Mouse (Mus musculus) CH12.LX (cell line): ENCODE measurements around the gene Col20a1. TPM values are rescaled to one million over a fixed set of nuclear protein-coding genes. Genes with fewer than 3 reads are reported as not detected.

Source experiments
- DNase-seq: peaks from one replicate; pipeline ENCODE4 v3.0.0-alpha.2; 2013; ENCODE audit errors: extremely low read depth
- H3K27ac ChIP-seq: 2 replicates; pipeline ENCODE4 v1.5.1; 2012; ENCODE audit warnings: low read depth, mild to moderate bottlenecking, control low read depth, moderate library complexity; ENCODE audit not compliant: insufficient read depth
- H3K27me3 ChIP-seq: replicated peaks from 2 replicates; pipeline ENCODE3; 2012; ENCODE audit warnings: inconsistent platforms
- H3K36me3 ChIP-seq, 2 experiments: replicated peaks in 1 of 2; 2 replicates each; pipeline versions ENCODE3 to v1.6.1; 2012; ENCODE audit warnings: inconsistent platforms in 1 of 2, low read length in 1 of 2, mild to moderate bottlenecking in 1 of 2, mixed read lengths in 1 of 2, moderate library complexity in 1 of 2; ENCODE audit not compliant: control insufficient read depth in 1 of 2, insufficient read depth in 1 of 2
- H3K4me1 ChIP-seq, 2 experiments: 2 replicates each; pipeline ENCODE4 v1.6.1; 2012; ENCODE audit warnings: inconsistent platforms in 1 of 2, moderate library complexity in 1 of 2; ENCODE audit not compliant: insufficient read depth in 2 of 2, control insufficient read depth in 1 of 2
- H3K4me2 ChIP-seq: 2 replicates; pipeline ENCODE4 v1.6.1; 2012; ENCODE audit warnings: low read depth, mild to moderate bottlenecking, control low read depth; ENCODE audit not compliant: poor library complexity, insufficient read depth, severe bottlenecking
- H3K4me3 ChIP-seq, 3 experiments: fragments of 150-350 bp in 1 of 3; sonication (generic) in 1 of 3; replicated peaks in 1 of 3; 2 replicates each; pipeline versions ENCODE3 to v1.5.1; 2011 to 2012; ENCODE audit warnings: low read depth in 2 of 3, low read length in 2 of 3, mild to moderate bottlenecking in 2 of 3, moderate library complexity in 2 of 3, control low read depth in 1 of 3, improper control_type of control experiment in 1 of 3, inconsistent platforms in 1 of 3, mixed read lengths in 1 of 3; ENCODE audit not compliant: poor library complexity in 1 of 3
- H3K79me2 ChIP-seq: replicated peaks from 2 replicates; pipeline ENCODE4 v1.6.1; 2012; ENCODE audit warnings: mild to moderate bottlenecking, moderate library complexity; ENCODE audit not compliant: control insufficient read depth, poor library complexity, insufficient read depth, severe bottlenecking; ENCODE audit errors: extremely low read depth
- H3K9ac ChIP-seq: 2 replicates; pipeline ENCODE4 v1.6.1; 2012; ENCODE audit warnings: low read depth, mild to moderate bottlenecking, control low read depth, moderate library complexity; ENCODE audit not compliant: insufficient read depth
- H3K9me3 ChIP-seq: replicated peaks from 2 replicates; pipeline ENCODE3; 2012; ENCODE audit warnings: low read length, inconsistent platforms, mixed read lengths
- CHD1 ChIP-seq: IDR thresholded peaks from 2 replicates; pipeline ENCODE4 v1.6.1; 2012; ENCODE audit warnings: low read depth, low read length, improper control_type of control experiment, inconsistent platforms
- CHD2 ChIP-seq: IDR thresholded peaks from 2 replicates; pipeline ENCODE4 v1.6.1; 2011; ENCODE audit warnings: low read length, improper control_type of control experiment
- CTCF ChIP-seq, 2 experiments: IDR thresholded peaks in 1 of 2; conservative IDR thresholded peaks in 1 of 2; 2 replicates each; pipeline ENCODE4 v1.5.1; 2011 to 2012; ENCODE audit warnings: low read depth in 2 of 2, low read length in 2 of 2, improper control_type of control experiment in 1 of 2, inconsistent platforms in 1 of 2, mild to moderate bottlenecking in 1 of 2, moderate library complexity in 1 of 2
- ELF1 ChIP-seq: IDR thresholded peaks from 2 replicates; pipeline ENCODE4 v1.6.1; 2014; ENCODE audit warnings: low read depth, mild to moderate bottlenecking, inconsistent platforms, low read length, improper control_type of control experiment
- ETS1 ChIP-seq: conservative IDR thresholded peaks from 2 replicates; pipeline ENCODE4 v1.6.1; 2012; ENCODE audit warnings: low read depth, mild to moderate bottlenecking, inconsistent platforms, low read length, improper control_type of control experiment, moderate library complexity
- HCFC1 ChIP-seq: IDR thresholded peaks from 2 replicates; pipeline ENCODE4 v1.6.1; 2012; ENCODE audit warnings: low read depth, mild to moderate bottlenecking, inconsistent platforms, low read length, improper control_type of control experiment
- JUN ChIP-seq: IDR thresholded peaks from 2 replicates; pipeline ENCODE4 v1.6.1; 2011; ENCODE audit warnings: low read depth, mild to moderate bottlenecking, low read length, improper control_type of control experiment, moderate library complexity; ENCODE audit not compliant: insufficient read depth
- JUND ChIP-seq: conservative IDR thresholded peaks from 2 replicates; pipeline ENCODE4 v1.6.1; 2011; ENCODE audit warnings: low read depth, low read length, improper control_type of control experiment
- KAT2A ChIP-seq: IDR thresholded peaks from 2 replicates; pipeline ENCODE4 v1.6.1; 2012; ENCODE audit warnings: low read length, improper control_type of control experiment, inconsistent platforms; ENCODE audit not compliant: insufficient replicate concordance
- MAZ ChIP-seq: IDR thresholded peaks from 2 replicates; pipeline ENCODE4 v1.6.1; 2012; ENCODE audit warnings: low read depth, mild to moderate bottlenecking, inconsistent platforms, low read length, improper control_type of control experiment, moderate library complexity
- MXI1 ChIP-seq: IDR thresholded peaks from 2 replicates; pipeline ENCODE4 v1.6.1; 2011; ENCODE audit warnings: mild to moderate bottlenecking, low read depth, low read length, improper control_type of control experiment
- NRF1 ChIP-seq: IDR thresholded peaks from 2 replicates; pipeline ENCODE4 v1.6.1; 2014; ENCODE audit warnings: low read depth, mild to moderate bottlenecking, inconsistent platforms, low read length, improper control_type of control experiment, moderate library complexity
- PAX5 ChIP-seq: IDR thresholded peaks from 2 replicates; pipeline ENCODE4 v1.6.1; 2012; ENCODE audit warnings: low read length, inconsistent platforms, mixed read lengths
- RAD21 ChIP-seq: IDR thresholded peaks from 2 replicates; pipeline ENCODE4 v1.6.1; 2011; ENCODE audit warnings: low read depth, mild to moderate bottlenecking, low read length, improper control_type of control experiment, moderate library complexity
- SMC3 ChIP-seq: IDR thresholded peaks from 2 replicates; pipeline ENCODE4 v1.6.1; 2011; ENCODE audit warnings: low read depth, low read length, improper control_type of control experiment
- TBP ChIP-seq: conservative IDR thresholded peaks from 2 replicates; pipeline ENCODE4 v1.6.1; 2011; ENCODE audit warnings: low read depth, low read length, improper control_type of control experiment
- TCF12 ChIP-seq: IDR thresholded peaks from 2 replicates; pipeline ENCODE4 v1.6.1; 2014; ENCODE audit warnings: low read depth, mild to moderate bottlenecking, inconsistent platforms, low read length, improper control_type of control experiment
- USF1 ChIP-seq: IDR thresholded peaks from 2 replicates; pipeline ENCODE4 v1.6.1; 2014; ENCODE audit warnings: low read depth, mild to moderate bottlenecking, inconsistent platforms, low read length, improper control_type of control experiment
- USF2 ChIP-seq: conservative IDR thresholded peaks from 2 replicates; pipeline ENCODE4 v1.6.1; 2011; ENCODE audit warnings: low read depth, low read length, improper control_type of control experiment
- ZC3H11A ChIP-seq: IDR thresholded peaks from 2 replicates; pipeline ENCODE4 v1.6.1; 2012; ENCODE audit warnings: low read depth, mild to moderate bottlenecking, inconsistent platforms, low read length, improper control_type of control experiment
- ZKSCAN1 ChIP-seq: IDR thresholded peaks from 2 replicates; pipeline ENCODE4 v1.6.1; 2012; ENCODE audit warnings: low read depth, inconsistent platforms, low read length, improper control_type of control experiment, borderline replicate concordance
- ZMIZ1 ChIP-seq: IDR thresholded peaks from 2 replicates; pipeline ENCODE4 v1.6.1; 2012; ENCODE audit warnings: low read depth, mild to moderate bottlenecking, inconsistent platforms, low read length, improper control_type of control experiment
- ZNF384 ChIP-seq: IDR thresholded peaks from 2 replicates; pipeline ENCODE4 v1.6.1; 2012; ENCODE audit warnings: low read depth, low read length, improper control_type of control experiment, inconsistent platforms
- dilution Hi-C: fragments of 300-500 bp; cut with MboI; formaldehyde crosslinking; loops from 2 replicates; pipeline ENCODE4 v1.14.3; 2020; ENCODE audit warnings: low sequenced_read_pairs; ENCODE audit not compliant: extremely low pct_unique_long_range_greater_than_20kb, extremely low pct_ligation_motif_present
- in situ Hi-C: fragments of 300-500 bp; cut with MboI; formaldehyde crosslinking; loops from 3 replicates; pipeline ENCODE4 v1.14.3; 2019; ENCODE audit warnings: low sequenced_read_pairs, low pct_ligation_motif_present, low pct_unique_long_range_greater_than_20kb, mixed read lengths
- polyA plus RNA-seq: library from polyadenylated mRNA; unstranded; fragments of >175 nt; gene quantifications from 2 replicates; pipeline ENCODE4 v1.2.1, GENCODE M21; 2012; ENCODE audit warnings: low read depth; ENCODE audit not compliant: insufficient read length
- total RNA-seq, 2 experiments: library from RNA; depleted of rRNA; stranded (reverse); fragments of 300-350 nt in 1 of 2; fragments of >200 nt in 1 of 2; gene quantifications; 2 replicates each; pipeline ENCODE4 v1.2.3; 2012 to 2014

The Col20a1 gene
- total and polyA plus RNA-seq, 3 experiments = 0.52 to 2.2 (median 0.68) TPM

- no peaks in the 10 kb centered on the region for H3K4me1 ChIP-seq
- no peak overlapping the region for H3K9ac ChIP-seq
- no peaks in the 10 kb centered on the region for H3K9me3 ChIP-seq
- in situ Hi-C loops = no loop called here
- no peak for DNase-seq
- H3K4me2 ChIP-seq = no peak overlapping the region
- no peaks in the 10 kb centered on the region for H3K36me3 ChIP-seq
- H3K79me2 ChIP-seq = no peaks in the 10 kb centered on the region
- no peak overlapping the region for H3K27ac ChIP-seq
- TF ChIP-seq MAZ = no peak
- no peak for TF ChIP-seq ETS1
- TF ChIP-seq ZC3H11A = no peak
- no peak for TF ChIP-seq JUN
- no peak for TF ChIP-seq ZKSCAN1
- TF ChIP-seq USF2 = no peak
- TF ChIP-seq KAT2A = no peak
- TF ChIP-seq SMC3 = no peak
- no peak for TF ChIP-seq CHD2
- TF ChIP-seq, all 38 proteins: peak for 0
- dilution Hi-C loops = no loop called here
- Histone ChIP-seq H3K27me3 (peaks cover 93% of the 10 kb centered on the region), H3K4me3 (no peak overlapping the region)
Observed at GRCm38 (mm10) chr2:180949947-180950346, 36.4 kb upstream of the Col20a1 start.

GRCm38 (mm10) chr2:180952731-180953171, 33.6 kb upstream of the Col20a1 start:
- H3K4me2 ChIP-seq = no peak overlapping the region
- no peak for DNase-seq
- no peak overlapping the region for H3K4me3 ChIP-seq
- TF ChIP-seq ZNF384 = no peak
- TF ChIP-seq JUND = no peak
- no peak for TF ChIP-seq SMC3
- no peak for TF ChIP-seq CTCF (conservative IDR thresholded peaks at IDR 0.05 in 1 of 2, IDR thresholded peaks at IDR 0.05 in 1 of 2; ENCODE audit: low read depth in 2 of 2, low read length in 2 of 2)
- no peak for TF ChIP-seq MXI1
- TF ChIP-seq ELF1 = no peak
- no peak for TF ChIP-seq PAX5
- TF ChIP-seq CHD1 = no peak
- no peak for TF ChIP-seq TCF12
- no peak for TF ChIP-seq NRF1
- no peak for TF ChIP-seq ZC3H11A
- TF ChIP-seq ZMIZ1 = no peak
- TF ChIP-seq TBP = no peak
- TF ChIP-seq HCFC1 = no peak
- TF ChIP-seq USF1 = no peak
- TF ChIP-seq USF2 = no peak
- TF ChIP-seq KAT2A = no peak
- TF ChIP-seq RAD21 = no peak
- in situ Hi-C loops = no loop called here
- dilution Hi-C loops = no loop called here
- H3K27ac ChIP-seq = no peak overlapping the region
- no peaks in the 10 kb centered on the region for H3K79me2 ChIP-seq
- no peaks in the 10 kb centered on the region for H3K4me1 ChIP-seq
- no peak overlapping the region for H3K9ac ChIP-seq
- no peaks in the 10 kb centered on the region for H3K9me3 ChIP-seq
- H3K27me3 ChIP-seq = peaks cover 93% of the 10 kb centered on the region
- no peaks in the 10 kb centered on the region for H3K36me3 ChIP-seq
